Mouse (Mus musculus) spleen, adult 2 months (tissue): ENCODE results near the gene Msantd2. TPM values are rescaled to one million over a fixed set of nuclear protein-coding genes. Genes with fewer than 3 reads are reported as not detected.

Experiments
- DNase-seq, 2 experiments: peaks; one replicate each; pipeline versions ENCODE4 v3.0.0 to v3.0.0-alpha.2; 2012 to 2021; ENCODE audit warnings: low spot score in 2 of 2, low read depth in 1 of 2
- H3K27ac ChIP-seq: fragments of 200-500 bp; 2 replicates; pipeline ENCODE4 v1.5.1; 2012; ENCODE audit warnings: low read length, inconsistent platforms; ENCODE audit not compliant: insufficient read depth
- H3K27me3 ChIP-seq: fragments of 200-500 bp; 2 replicates; pipeline ENCODE4 v1.6.1; 2012; ENCODE audit warnings: mild to moderate bottlenecking, moderate library complexity, low read length, inconsistent platforms; ENCODE audit not compliant: control insufficient read depth, insufficient read depth
- H3K36me3 ChIP-seq: fragments of 200-500 bp; 2 replicates; pipeline ENCODE4 v1.6.1; 2012; ENCODE audit warnings: mild to moderate bottlenecking, low read length, inconsistent platforms; ENCODE audit not compliant: control insufficient read depth, insufficient read depth
- H3K4me1 ChIP-seq: fragments of 200-500 bp; 2 replicates; pipeline ENCODE4 v1.6.1; 2011; ENCODE audit warnings: inconsistent platforms; ENCODE audit not compliant: control insufficient read depth, insufficient read depth, insufficient read length
- H3K4me3 ChIP-seq: fragments of 200-500 bp; 2 replicates; pipeline ENCODE4 v1.5.1; 2011; ENCODE audit warnings: mild to moderate bottlenecking, inconsistent platforms; ENCODE audit not compliant: insufficient read depth, insufficient read length; ENCODE audit errors: extremely low read depth
- CTCF ChIP-seq: fragments of 200-500 bp; IDR thresholded peaks from 2 replicates; pipeline ENCODE4 v1.5.1; 2011; ENCODE audit warnings: mild to moderate bottlenecking, inconsistent platforms; ENCODE audit not compliant: insufficient read depth, insufficient read length, insufficient replicate concordance; ENCODE audit errors: extremely low read depth
- POLR2A ChIP-seq: fragments of 200-500 bp; IDR thresholded peaks from 2 replicates; pipeline ENCODE4 v1.6.1; 2011; ENCODE audit warnings: low read depth, low read length, inconsistent platforms
- WGBS: fragments of 180-500 bp; shearing (Covaris S2); methylation state at CpG from one replicate; pipeline ENCODE4 v1.1.7; 2018; 5-methylcytosine and 5-hydroxymethylcytosine counted together
- polyA plus RNA-seq: library from polyadenylated mRNA; depleted of rRNA; stranded (reverse); fragments of >200 nt; gene quantifications from 2 replicates; pipeline ENCODE4 v1.2.3, GENCODE M21; 2012; rRNA removed

Msantd2 gene
- polyA plus RNA-seq, 1 experiment, result 18.6 TPM

- TF ChIP-seq CTCF (no peak), POLR2A (no peak)
- no peaks in the 10 kb centered on the region for H3K36me3 ChIP-seq
- no peaks in the 10 kb centered on the region for H3K27me3 ChIP-seq
- no peak overlapping the region for H3K27ac ChIP-seq
- DNase-seq, result no peak
- peaks cover 7% of the 10 kb centered on the region for H3K4me1 ChIP-seq
- no peak overlapping the region for H3K4me3 ChIP-seq
- 4% methylated on average over 15 of the region's 15 CpGs for WGBS
These were observed 78.9 kb downstream of the Msantd2 start for GRCm38 (mm10) chr9:37567892-37568604.

DNA sequence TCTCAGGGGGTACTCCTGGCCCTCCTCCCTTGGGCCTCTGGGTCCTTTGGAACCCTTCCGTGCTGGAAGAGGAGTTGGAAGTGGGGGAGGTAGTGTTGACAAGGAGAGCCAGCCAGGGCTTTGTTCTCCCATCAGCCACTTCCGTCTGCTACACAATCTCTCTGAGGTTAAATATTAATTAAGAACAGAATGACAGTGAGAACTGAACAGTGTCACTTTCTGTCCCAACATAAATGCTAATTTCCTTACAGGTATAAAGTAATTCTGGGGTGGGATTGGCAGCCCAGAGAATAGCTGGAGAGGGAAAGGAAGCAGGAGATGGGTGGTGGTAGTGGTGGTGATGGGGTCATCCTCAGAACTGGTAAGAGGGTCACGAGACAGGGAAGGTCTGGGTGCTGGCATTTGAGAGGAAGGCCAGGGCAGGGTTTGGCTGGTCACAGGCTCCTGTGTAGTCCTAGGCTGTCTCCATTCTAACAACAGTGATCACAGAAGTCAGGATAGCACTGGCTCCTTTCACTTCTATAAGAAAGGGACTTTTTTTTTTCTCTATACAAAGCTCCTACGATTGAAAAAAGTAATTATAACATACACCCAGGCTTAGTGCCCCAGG lies 79.6 kb downstream of the Msantd2 start:
- TF ChIP-seq POLR2A (no peak), CTCF (no peak)
- 34% methylated on average over 4 of the region's 4 CpGs for WGBS
- H3K27me3 ChIP-seq, result no peaks in the 10 kb centered on the region
- DNase-seq, result no peak
- no peak overlapping the region for H3K27ac ChIP-seq
- H3K4me1 ChIP-seq, result peaks cover 7% of the 10 kb centered on the region
- H3K4me3 ChIP-seq, result no peak overlapping the region
- H3K36me3 ChIP-seq, result no peaks in the 10 kb centered on the region

- TF ChIP-seq CTCF (no peak), POLR2A (no peak)
- no peak overlapping the region for H3K4me3 ChIP-seq
These were observed 80.2 kb downstream of the Msantd2 start for GRCm38 (mm10) chr9:37569231-37569835.

DNA sequence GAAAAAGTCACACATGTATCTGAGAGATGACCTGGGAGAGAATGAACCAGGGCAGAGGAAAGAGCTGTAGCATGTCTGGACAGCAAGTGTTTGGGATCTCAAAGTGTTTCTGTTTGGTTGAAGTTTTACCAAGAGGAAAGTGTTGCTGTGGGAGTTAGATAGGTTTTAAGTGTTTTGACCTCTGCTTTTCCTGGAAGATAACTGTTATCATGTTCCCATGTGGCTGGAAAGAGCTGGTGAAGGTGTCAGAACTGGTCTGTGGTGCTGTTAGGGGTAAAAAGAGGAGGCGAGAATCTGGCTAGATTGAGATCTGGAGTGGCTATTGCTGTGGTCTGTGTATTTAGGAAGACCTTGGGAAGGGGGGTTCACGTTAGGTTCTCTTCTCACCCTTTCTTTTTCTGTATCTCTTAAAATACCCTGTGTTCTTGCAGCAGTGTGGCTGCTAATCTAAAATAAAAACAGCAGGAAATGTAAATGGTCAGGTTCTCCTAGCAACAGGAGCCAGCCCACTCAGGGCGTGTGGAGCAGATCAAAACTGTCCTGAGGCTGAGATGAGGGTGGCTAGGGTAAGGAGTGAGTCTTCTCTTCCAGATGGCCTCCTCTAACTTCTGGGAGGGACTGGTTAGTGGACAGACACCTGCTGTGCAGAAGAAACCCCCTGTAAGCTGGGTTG lies 83.2 kb downstream of the Msantd2 start:
- DNase-seq, result no peak
- Histone ChIP-seq H3K27ac (no peak overlapping the region), H3K4me3 (no peak overlapping the region), H3K4me1 (peaks cover 12% of the 10 kb centered on the region), H3K27me3 (no peaks in the 10 kb centered on the region), H3K36me3 (no peaks in the 10 kb centered on the region)
- WGBS, result 36% methylated on average over 3 of the region's 3 CpGs
- no peak for TF ChIP-seq CTCF
- TF ChIP-seq POLR2A, result no peak

More at GRCm38 (mm10) chr9:37569231-37569835, 80.2 kb downstream of the Msantd2 start:
- DNase-seq, result no peak
- H3K27me3 ChIP-seq, result no peaks in the 10 kb centered on the region
- no peaks in the 10 kb centered on the region for H3K36me3 ChIP-seq
- 71% methylated on average over 2 of the region's 2 CpGs for WGBS
- H3K27ac ChIP-seq, result no peak overlapping the region
- H3K4me1 ChIP-seq, result peaks cover 7% of the 10 kb centered on the region

Other genes with a start within 250 kb of the Msantd2 start
- 15.6 and 17.9 TPM in 2 replicates for gene Slc37a2, start 233.6 kb upstream of the Msantd2 start, polyA plus RNA-seq
- 1.4 and 3.2 TPM in 2 replicates for gene Ccdc15, start 140.9 kb upstream of the Msantd2 start, polyA plus RNA-seq
- 0.04 TPM in 1 of 2 replicates, not detected in the other for gene Hepacam, start 122.0 kb upstream of the Msantd2 start, polyA plus RNA-seq
- 11.2 and 11.4 TPM in 2 replicates for gene Robo4, start 87.4 kb upstream of the Msantd2 start, polyA plus RNA-seq
- gene Robo3, start 56.1 kb upstream of the Msantd2 start, polyA plus RNA-seq, result 0.81 and 1.0 TPM in 2 replicates
- gene Esam, start 38.8 kb downstream of the Msantd2 start, polyA plus RNA-seq, result 19.2 and 19.6 TPM in 2 replicates
- gene Vsig2, start 49.9 kb downstream of the Msantd2 start, polyA plus RNA-seq, result 2.1 and 3.7 TPM in 2 replicates
- gene Nrgn, start 63.6 kb downstream of the Msantd2 start, polyA plus RNA-seq, result 35.3 and 45.1 TPM in 2 replicates
- 3.5 and 3.8 TPM in 2 replicates for gene Siae, start 66.4 kb downstream of the Msantd2 start, polyA plus RNA-seq
- 0.21 TPM in 1 of 2 replicates, not detected in the other for gene Spa17, start 124.4 kb downstream of the Msantd2 start, polyA plus RNA-seq
- gene Tbrg1, start 168.0 kb downstream of the Msantd2 start, polyA plus RNA-seq, result 20.7 and 22.2 TPM in 2 replicates
- gene Panx3, start 179.9 kb downstream of the Msantd2 start, polyA plus RNA-seq, result not detected in 2 replicates
- not detected in 2 replicates for gene Olfr160, start 226.9 kb downstream of the Msantd2 start, polyA plus RNA-seq